Mouse (Mus musculus): Measurements from ENCODE around the gene Matn3. TPM values are rescaled to one million over a fixed set of nuclear protein-coding genes. Genes with fewer than 3 reads are reported as not detected.

Gene Matn3
- total RNA-seq, 2 experiments from 2014 or later: not detected

DNA sequence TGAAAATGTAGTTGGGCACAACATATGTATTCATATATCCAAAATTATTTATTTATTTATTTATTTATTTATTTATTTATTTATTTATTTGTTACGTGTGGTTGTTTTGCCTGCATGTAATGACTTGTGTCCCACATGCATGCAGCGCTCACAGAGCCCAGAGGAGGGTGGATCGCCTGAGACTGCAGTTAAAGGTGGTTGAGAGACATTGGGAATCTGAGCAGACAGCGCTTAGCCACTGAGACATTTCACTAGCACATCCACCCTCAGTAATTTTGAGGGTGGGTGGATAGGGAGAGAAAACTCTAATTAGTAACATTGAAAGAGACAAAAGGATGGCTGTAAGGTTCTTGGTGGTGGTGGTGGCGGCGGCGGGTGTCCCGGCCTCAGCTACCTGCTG lies 72.7 kb downstream of the Matn3 start:
- DNase-seq (ENCODE audit: low spot score in 2 of 2): no peak

DNA sequence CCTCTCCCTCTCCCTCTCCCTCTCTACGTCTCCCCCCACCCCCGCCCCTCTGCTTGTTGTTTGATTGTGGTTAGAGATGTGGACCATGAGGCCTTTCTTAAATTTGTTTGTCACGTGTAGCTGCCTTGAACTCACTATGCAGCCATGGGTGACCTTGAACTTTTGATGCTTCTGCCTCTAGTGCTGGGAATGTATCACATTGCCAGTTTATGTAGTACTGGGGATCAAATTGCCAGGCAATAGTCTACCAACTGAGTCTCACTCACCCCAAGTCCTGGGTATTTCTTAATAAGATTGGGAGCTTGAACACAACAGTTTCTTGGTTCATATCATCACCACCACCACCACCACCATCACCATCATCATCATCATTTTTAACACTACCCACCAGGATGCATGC lies 73.3 kb downstream of the Matn3 start:
- DNase-seq (ENCODE audit: low spot score in 2 of 2): no peak

Other genes starting within 250 kb of the Matn3 start
- 10 to 100 TPM in 1 of 2 experiments, 1 to 10 TPM in 1; 7.6 to 15.9 TPM for gene Sdc1, start 176.6 kb upstream of the Matn3 start, total RNA-seq (2021)
- gene Laptm4a, start 26.3 kb upstream of the Matn3 start, total RNA-seq (2021): 100 to 1,000 TPM; 578 to 580 TPM
- gene Wdr35, start 26.0 kb downstream of the Matn3 start, total RNA-seq (2021): 10 to 100 TPM; 12.6 to 14.7 TPM
- gene Ttc32, start 82.1 kb downstream of the Matn3 start, total RNA-seq (2021): 10 to 100 TPM; 11.9 to 13.0 TPM